Mouse (Mus musculus): ENCODE results near the gene Hs6st2.

Gene Hs6st2

DNA sequence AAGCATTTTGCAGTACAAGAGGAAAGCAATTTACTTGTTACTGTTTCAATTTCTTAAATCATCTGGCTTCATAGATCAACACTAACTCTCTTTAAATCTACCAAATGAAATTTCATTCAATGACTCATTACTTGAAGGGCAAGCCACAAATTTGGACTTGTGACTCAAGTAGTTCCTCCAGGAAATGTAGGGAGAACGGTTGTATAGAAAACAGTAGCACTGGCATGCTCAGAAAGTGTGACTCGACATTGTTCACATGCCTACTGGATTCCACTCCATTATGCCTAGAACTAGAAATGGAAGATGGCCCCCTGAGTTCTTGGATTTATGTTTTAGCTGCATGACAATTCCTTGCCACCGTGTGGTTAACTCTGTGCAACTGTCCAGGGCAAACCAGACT, 100.0 kb downstream of the Hs6st2 start:
- no peak for DNase-seq

DNA sequence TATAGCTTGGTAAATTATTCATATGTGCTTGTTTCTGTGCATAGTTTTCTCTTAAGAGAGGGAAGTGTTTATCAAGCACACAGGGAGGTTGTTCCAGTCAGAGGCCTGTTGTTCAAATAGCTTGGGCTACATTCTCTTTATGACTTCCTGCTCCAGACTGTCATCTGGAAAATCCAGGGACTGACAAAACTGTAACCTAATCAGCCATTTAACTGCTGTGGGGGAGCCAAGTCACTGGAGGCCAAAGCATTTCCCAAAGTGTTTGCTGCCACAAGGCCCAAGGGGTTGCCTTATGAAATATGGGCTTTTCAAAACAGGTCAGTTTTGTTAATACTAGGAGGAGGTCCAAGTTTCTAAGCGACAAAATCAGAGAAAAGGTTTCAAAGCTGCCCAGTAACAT, 119.8 kb downstream of the Hs6st2 start:
- peak; percentile 10 for DNase-seq

DNA sequence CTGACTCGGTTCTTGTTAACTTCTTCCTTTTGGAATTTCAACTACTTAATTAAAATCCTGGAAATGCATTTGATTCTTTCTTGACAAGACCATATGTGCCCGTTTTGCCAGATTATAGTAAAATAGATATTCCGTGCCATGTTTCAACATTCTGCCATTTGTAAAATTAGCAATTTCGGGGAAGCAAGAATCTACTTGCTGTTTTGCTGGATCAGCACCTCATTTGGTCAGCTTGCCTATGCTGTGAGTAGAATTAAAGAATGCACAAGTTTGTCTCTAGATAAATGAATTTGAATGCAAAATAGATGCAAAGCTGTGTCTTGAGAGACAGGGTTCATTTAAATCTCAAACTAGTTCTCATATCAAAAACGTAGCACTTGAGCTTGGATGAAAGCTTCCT, 142.0 kb downstream of the Hs6st2 start:
- DNase-seq: no peak

DNA sequence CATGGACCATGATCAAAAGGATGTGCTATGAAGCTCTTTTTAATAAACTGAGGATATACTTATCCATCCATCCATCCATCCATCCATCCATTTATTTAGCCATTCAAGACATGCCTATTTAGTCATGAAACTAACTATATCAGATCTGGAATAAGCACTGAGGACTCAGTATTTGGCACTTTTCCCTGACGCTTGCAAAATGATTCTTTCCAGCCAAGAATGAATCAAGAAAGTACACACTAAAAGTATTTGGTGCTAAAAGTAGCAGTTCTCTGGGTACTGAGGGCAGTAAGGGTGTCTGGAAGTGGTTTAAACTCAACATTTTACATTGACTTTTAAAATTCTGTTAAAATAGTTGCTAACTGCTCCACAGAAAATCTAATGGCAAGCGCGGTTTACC, 144.6 kb downstream of the Hs6st2 start:
- DNase-seq: no peak

DNA sequence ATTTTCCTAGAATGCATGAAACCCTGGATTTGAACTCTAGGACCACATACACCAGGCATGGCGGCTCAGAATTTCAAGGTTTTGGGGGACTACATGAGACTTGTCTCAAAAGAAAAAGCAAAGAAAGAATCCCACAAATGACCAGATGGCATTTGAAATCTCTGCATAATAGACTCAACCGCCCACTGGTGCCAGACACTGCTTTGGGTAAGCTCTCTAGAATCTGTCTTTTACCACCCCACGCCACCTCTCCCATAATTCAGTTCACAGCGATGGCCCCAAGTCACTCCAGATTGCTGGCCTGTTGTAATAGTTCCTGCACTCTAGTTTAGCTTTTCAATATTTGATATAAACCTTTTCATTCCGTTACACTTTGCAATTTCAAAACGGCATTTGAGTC, 146.4 kb downstream of the Hs6st2 start:
- no peak for DNase-seq

DNA sequence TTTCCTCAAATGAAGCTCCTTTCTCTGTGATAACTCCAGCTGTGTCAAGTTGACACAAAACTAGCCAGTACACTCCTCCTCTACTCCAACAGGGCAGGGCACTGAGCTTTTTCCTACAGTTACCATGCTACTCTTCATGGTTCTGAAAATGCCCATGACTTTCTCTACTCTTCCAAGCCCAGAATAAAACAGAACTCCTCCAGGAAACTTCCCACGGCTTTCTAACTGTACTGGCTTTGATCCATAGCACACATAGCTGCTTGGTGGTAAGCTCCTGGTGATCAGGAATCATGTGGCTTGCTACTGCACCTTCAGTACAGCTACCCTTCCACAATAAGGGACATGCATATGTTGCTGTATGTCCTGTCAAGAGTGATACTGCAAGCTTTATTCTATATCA, 150.5 kb downstream of the Hs6st2 start:
- DNase-seq: no peak

DNA sequence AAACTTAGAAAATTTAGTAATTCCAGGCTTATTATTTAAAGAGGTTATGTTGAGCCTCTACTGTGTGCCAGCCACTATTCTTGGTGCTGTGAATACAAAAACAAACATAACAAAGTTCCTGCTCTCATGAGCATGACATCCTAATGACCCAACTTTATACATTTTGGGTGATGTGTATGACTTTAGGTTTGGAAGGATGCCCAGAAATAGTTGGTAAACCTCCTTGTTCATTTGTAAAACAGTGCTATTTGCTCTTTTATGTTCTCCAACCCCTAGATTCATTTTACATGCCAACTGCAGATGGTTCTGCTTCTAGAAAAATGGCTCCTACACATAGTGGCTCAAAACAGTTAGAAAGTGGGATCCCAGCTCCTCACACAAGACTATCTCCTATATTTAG, 153.1 kb downstream of the Hs6st2 start:
- DNase-seq: no peak

DNA sequence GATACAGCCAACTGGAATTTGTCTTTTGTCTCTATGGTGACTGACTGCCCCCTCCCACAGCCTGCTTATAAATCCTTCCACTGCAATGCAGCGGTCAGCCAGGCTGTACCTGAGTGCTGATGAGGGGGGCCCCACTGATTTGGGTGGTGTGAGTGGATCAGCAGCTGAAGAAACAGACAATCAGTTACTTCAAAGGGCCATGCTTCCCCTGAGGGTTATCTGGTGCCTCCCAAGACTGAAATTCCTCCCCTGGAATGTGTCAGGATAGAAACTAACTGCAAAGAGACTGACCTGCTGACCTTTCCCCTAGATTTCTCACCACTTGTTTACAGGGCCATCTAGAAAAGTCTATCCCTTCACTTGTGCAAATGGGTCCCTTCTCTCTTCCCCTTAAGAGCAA, 166.8 kb downstream of the Hs6st2 start:
- no peak for DNase-seq

DNA sequence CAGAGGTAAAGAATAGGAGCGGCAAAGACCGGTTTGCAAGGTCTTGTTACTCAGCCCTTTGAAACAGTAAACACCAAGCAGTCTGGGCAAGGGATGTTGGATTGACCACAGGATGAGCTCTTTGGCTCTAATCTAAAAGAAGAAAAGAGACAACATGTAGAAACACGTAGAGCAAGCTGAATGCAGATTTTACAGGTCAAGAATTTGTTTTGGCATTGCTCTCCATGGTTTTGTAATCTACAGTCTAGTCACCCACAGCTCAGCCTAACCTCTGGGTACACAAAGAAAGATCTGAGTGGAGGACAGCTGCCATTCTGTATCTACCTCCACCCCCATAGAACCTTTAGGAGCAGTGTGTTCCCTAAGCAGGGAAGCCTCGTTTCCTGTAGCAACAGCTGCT, 175.1 kb downstream of the Hs6st2 start:
- no peak for DNase-seq

DNA sequence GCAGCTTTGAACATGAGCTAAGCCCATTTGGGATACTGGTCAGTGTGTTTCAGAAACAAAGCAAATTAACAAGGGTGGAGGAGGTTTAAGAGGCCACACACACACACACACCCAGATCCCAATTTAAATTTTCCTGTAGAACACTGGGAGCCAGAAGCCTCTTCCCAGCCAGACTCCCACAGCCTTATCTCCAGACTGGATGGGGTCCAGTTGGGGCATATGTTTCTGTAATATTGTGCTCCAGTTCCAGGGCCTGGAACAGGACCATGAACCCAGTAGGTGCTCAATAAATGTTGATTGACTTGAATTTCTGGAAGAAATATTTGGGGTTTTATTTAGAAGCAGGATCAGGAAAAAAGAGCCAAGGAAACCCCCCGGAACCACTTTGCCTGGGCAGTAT, 176.0 kb downstream of the Hs6st2 start:
- no peak for DNase-seq

DNA sequence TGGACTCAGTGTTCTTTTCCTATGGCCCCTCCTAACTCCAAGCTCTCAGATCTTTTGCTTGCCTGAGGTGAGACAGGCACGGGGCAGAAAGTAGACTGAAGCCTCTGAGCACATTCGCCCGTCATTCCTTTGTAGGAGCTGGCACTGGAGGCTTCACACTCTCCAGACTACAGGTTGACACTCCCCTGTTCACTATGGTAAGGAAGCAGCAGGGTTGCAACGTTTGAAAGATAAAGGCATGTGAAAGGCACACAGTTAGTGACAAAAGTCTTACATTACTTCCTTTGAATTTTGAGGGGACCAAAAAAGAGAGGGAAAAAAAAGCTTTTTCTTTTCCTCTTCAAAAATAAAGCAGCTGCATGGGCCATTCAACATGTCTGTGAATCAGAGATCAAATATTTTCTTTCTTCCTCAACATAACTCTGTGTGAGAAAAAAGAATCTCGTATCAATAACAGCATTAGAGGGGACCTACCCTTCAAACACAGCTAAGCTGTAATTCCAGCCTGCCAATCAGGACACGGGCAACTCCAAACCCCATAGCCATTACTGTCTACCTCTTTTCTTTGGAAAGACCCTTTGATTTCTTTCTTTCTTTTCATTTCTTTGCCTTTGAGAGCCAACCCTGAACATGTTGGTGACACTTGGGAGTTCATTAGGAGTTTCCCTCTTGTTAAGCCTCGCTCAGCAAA, 177.7 kb downstream of the Hs6st2 start:
- DNase-seq: no peak

DNA sequence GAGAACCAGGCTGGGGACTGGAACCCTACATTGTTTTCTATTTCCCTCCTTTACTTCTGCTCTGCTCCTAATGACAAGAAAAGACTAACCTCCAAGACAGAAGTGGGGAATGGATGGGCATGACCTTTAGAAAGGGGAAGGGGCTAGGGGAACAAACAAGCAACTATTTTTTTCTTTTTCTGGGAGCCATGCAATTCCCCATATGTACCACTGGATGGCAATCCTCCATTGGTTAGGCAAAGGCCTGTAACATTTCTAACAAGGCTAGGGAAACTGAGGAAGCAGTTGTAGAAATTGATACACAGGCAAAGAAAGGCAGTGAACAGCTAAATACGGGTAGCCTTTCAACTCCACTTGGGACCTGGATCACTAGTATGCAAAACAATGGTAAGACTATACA, 183.8 kb downstream of the Hs6st2 start:
- DNase-seq: no peak

DNA sequence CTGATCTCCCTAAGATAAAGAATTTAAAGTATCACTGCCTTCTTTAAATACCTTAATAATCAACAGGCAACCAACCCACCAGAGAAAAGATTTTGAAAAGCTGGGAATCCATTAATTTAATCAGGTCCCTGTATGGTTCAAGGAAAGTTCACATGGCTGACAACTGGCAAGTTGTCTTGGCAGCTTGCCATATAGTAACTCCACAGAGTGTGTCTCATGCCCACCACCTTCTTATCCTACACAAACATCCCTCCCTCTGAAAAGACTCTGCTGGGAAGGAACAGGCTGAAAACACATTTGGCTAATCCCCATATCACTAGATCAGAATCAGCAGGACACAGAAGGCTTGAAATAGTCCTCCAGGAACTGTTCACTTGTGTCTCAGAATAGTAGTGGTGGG, 193.3 kb downstream of the Hs6st2 start:
- DNase-seq: no peak

DNA sequence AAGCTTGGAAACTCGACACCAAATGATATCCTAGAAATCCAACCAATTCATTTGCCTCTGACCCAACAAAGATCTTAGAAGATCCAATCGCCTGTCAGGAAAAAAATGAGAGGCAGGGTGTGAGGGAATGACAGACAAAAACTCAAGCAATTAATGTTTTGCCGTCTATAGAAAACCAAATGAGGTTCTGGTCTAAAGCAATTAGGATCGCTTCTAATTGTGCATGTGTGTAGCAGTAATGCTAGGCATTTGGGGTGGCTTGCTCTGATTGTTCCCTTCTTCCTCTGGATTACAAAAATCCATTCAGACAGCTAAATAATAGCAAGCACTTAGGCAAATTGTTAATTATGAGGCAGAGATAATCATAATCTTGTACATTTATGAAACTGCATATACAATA, 212.2 kb downstream of the Hs6st2 start:
- no peak for DNase-seq

DNA sequence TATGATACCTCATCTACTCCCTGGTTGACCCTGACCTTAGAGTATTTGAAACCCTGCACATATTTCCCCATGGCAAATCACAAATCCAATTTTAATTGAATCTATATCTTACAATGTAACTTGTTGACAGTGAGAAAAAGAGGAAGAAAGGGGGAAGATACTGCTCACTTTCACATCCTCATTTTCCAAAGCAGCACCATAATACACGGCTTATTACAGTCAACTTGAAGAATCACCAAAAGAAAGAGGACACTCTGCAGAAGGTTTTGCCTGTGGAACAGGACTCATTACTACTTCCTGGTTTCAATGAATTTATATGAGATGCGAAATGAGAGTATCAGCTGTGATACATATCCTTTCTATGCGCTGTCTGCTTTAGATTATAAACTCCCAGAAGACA, 220.2 kb downstream of the Hs6st2 start:
- no peak for DNase-seq

DNA sequence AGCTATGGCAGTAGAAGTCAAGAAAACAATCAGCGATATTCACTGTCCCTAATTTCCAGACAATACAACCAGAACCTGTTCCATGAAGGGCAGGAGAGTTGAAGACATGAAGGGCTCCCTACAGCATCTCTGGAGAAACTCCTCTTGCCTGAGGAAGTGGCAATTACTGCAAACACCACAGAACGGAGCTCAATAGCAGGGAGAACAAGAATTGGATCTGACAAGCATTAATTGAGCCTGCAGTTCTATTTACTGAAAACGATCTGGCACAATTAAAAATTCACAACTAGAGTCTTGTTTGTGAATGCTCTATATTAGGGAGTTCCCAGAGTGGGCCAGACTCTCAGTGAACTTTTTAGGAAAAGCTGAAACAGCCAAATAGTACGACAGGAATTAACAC, 238.3 kb downstream of the Hs6st2 start:
- no peak for DNase-seq

DNA sequence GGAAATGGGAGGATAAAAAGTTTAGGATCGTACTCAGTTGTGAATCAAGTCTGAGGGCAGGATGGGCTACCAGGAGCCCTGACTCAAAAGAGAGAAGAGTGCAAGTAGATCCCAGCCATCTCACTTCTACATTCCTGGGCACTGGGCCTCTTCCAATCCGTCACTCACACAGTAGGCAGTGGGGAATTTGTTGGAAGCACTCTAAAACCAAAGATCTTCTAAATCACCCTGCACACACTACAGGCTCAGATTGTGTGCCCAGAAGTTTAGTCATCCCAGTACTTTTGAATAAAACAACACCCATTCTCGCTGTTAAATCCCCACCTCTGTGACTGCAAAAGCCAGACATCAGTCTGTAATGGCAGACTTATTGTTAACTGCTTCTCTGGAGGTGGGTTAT, 249.9 kb downstream of the Hs6st2 start:
- DNase-seq: no peak

DNA sequence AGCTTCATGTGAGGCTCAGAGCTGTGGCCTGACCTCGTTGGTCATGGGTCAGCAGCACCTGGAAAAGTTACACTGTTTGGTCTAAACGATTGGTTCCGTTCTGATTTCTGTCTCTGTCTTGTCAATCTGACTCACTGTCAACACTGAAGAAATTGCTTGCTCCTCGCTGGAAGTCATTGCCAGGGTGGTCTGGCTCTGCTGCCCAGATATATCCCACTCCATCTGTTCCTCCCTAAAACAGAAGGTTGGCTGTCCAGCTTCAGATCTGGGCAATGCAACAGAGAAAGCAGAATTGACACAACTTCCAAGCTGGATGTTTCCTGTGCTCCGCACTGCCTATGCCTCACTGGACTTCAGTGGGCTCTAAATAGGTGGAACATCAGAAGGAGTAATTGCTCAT, 256.6 kb downstream of the Hs6st2 start:
- DNase-seq: no peak

DNA sequence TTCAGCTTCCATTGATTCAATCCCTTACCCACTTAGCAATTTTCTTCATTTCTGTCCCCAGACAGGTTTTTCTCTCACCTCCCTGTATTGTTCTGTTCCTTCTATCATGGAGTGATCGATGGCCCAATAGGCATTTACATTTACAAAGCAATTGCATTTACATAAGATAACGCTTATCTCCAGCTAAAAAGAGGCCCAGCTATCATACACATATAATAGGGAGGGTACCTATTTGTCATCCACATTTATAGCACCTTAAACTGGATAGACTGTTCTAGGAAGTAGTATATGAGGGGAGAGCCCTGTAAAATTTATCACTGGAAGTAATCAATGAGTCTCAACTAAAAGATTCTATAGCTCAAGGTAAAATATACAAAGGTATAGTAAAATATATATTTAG, 271.4 kb downstream of the Hs6st2 start:
- DNase-seq: no peak

DNA sequence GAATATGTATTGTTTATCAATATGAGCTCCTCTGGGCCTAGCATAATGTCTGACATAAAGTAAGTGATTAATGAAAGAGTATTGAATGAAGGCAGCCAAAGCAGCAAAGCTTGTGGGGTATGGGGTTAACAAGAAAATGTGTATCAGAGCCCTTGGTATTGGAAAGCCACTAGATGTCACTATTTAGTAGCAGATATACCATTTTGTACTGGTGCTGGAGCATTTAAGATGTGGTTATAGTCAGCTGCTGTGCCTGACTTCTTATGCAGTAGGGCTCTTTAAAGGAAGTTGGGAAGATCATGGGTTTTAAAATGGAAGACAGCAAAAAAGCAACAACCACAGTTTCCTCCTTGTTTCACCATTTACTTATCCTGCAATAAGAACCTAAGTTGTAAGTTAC, 284.2 kb downstream of the Hs6st2 start:
- no peak for DNase-seq

DNA sequence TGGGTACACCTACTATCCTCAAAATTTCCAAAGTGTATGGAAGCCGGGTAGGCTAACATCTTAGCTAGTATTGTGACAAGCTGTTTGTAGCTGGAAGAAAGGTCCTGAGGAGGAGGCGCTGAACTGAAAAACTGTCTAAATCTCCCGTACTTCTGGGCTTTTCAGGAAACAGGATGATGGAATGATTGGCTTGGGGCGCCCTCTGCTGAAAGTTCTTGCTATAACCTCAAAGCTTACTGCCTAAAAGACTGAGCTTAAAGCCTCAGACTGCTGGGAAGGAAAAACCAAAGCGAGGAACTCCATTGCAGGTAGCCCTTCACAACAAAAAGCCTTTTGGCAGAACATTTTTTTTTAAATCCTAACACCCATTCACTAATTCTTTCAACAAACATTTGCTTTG, 307.0 kb downstream of the Hs6st2 start:
- DNase-seq: peak; percentile 80

DNA sequence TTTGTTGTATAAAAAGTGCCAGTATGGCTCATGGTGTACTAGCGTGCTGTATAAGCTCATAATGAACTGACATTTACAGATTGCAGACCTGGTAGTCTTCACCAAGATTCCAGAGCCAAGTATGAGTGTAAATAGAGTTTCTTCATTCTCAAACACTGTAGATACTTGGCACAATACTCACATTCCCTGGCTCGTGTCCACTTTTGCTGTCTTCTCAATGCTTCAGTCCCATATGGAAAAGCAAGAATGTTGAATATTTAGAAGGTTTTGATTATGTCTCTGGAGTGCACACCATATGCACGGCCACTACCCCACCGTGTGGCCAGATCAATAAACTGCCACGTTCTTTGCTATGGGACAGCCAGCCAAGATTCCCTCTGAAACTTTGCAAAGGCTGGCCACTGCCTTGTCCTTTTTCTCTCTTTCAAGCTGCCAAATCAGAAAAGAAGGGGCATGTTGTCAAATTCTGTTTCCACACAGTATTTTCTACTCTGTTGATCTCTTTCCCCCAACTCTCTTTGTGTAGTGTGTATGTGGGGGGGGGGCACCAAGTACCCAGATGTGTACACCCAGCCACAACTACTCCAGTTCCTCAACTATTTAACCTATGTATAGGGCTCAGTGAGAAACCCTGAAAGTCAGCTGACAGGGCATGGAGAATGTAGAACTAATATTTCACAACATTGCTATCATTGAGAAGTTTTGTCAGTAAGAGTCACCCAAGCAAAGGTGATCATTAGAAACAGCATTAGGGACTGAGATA, 309.0 kb downstream of the Hs6st2 start:
- peak; percentile 57 for DNase-seq

DNA sequence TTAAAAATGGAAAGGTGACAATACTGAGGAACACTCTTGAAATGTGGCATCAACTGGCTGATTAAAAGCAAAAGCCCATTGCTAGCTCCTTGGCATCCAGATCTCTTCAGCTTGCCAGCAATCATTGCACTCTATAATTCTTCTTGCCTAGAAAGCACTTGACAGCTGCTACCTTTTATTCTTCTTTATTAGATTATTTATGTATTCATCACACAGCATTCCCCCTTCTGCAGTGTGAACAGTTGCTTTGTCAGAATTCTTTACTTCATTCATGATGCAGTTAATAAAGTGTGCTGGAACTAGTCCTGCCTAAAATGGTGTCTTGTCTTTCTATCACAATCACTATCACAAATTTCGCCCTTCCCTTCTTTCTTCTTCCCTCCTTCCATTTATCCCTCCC, 332.0 kb downstream of the Hs6st2 start:
- no peak for DNase-seq

DNA sequence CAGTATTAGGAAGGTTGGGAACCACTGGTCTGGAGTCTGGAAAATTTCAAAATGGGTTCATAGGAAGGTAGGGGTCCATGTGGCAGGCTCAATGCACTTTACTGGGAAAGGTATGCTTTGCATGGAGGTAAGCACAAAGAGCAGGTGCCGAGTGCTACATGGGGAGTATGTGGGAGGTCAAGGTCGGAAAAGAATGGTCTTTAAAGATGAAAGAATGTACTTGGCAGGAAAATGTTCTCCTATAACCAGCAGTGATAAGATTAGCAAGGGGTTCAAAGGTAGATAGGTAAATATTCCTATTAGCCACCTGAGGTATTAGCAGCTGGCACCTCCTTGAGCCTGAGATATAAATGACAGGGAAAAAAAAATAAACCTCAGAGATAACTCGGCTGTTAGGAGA, 338.1 kb downstream of the Hs6st2 start:
- no peak for DNase-seq
